Mouse (Mus musculus): Measurements from ENCODE around the gene Ogfod1. TPM values are rescaled to one million over a fixed set of nuclear protein-coding genes. Genes with fewer than 3 reads are reported as not detected.

Gene Ogfod1
- 10 to 100 TPM; 12.9 to 13.4 TPM for polyA plus RNA-seq (2017; shearing (Covaris generic))

DNA sequence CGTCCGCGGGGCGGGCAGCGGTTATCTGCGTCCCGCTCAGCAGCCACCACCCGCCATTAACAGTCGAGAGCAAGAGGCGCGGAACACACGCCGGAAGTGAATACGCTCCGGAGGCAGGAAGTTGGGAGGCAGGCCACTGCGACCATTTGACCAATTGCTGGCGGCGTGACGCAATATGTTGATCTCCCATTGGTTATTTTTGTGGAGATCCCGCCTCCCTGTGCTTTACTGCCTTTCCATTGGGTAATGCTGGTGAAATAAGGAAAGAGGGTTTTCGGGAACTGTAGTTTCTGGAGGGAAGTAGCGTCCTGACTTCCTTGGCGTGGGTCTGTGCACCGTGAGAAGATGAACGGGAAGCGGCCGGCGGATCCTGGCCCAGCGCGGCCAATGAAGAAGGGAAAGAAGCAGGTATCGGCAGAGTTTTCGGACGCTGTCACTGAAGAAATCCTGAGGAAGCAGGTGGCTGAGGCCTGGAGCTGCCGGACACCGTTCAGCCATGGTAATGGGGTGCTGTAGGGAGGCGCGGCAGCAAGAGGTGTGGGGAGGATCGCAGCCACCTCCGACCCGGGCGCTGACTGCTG, at the start of gene Ogfod1, which contains the start of gene Nudt21:
Gene Ogfod1 (plus strand): TSS at position 255 of the 581 bp plus-strand sequence.
Gene Nudt21 (minus strand): TSS at position 88 of the 581 bp plus-strand sequence.

GRCm38 (mm10) chr8:94012013-94012951, 24.7 kb upstream of the Ogfod1 start, which contains the start of gene Amfr:
TSS of gene Amfr (minus strand) at chr8:94012842.

GRCm38 (mm10) chr8:94098081-94098974, 61.3 kb downstream of the Ogfod1 start, which contains the start of gene Bbs2:
TSS of gene Bbs2 (minus strand) at chr8:94098928.

Other genes with a start within 250 kb of the Ogfod1 start
- gene Gnao1, start 227.2 kb upstream of the Ogfod1 start, polyA plus RNA-seq (2017; shearing (Covaris generic)), result under 1 TPM in 1 of 2 experiments, not detected in 1; 0.68 TPM
- 100 to 1,000 TPM; 101 to 132 TPM for gene Amfr, start 24.4 kb upstream of the Ogfod1 start, polyA plus RNA-seq (2017; shearing (Covaris generic))
- 100 to 1,000 TPM; 116 to 135 TPM for gene Nudt21, start 167 bp upstream of the Ogfod1 start, polyA plus RNA-seq (2017; shearing (Covaris generic))
- 1 to 10 TPM; 2.5 to 9.5 TPM for gene Bbs2, start 61.7 kb downstream of the Ogfod1 start, polyA plus RNA-seq (2017; shearing (Covaris generic))
- gene Mt4, start 100.0 kb downstream of the Ogfod1 start, polyA plus RNA-seq (2017; shearing (Covaris generic)), result not detected
- 1 to 10 TPM in 1 of 2 experiments, under 1 TPM in 1; 0.45 to 2.3 TPM for gene Mt3, start 115.4 kb downstream of the Ogfod1 start, polyA plus RNA-seq (2017; shearing (Covaris generic))
- 1 to 10 TPM; 2.1 to 6.2 TPM for gene Mt2, start 135.5 kb downstream of the Ogfod1 start, polyA plus RNA-seq (2017; shearing (Covaris generic))
- 10 to 100 TPM in 1 of 2 experiments, 1 to 10 TPM in 1; 5.7 to 16.7 TPM for gene Mt1, start 141.9 kb downstream of the Ogfod1 start, polyA plus RNA-seq (2017; shearing (Covaris generic))
- 10 to 100 TPM; 32.6 to 33.9 TPM for gene Nup93, start 177.4 kb downstream of the Ogfod1 start, polyA plus RNA-seq (2017; shearing (Covaris generic))

Data from activated CD4-positive, CD25-positive, alpha-beta regulatory T cell (primary cell).